Mouse (Mus musculus) olfactory bulb, adult 2 months (tissue): ENCODE measurements around the gene She.

Source experiments
- CTCF ChIP-seq: fragments of 200-500 bp; IDR thresholded peaks from 2 replicates; pipeline ENCODE4 v1.5.1; 2012; ENCODE audit warnings: low read depth, mild to moderate bottlenecking, low read length, moderate library complexity; ENCODE audit not compliant: insufficient read depth
- POLR2A ChIP-seq: fragments of 200-500 bp; IDR thresholded peaks from 2 replicates; pipeline ENCODE4 v1.6.1; 2012; ENCODE audit warnings: mild to moderate bottlenecking, low read depth, low read length, moderate library complexity; ENCODE audit not compliant: insufficient read depth

DNA sequence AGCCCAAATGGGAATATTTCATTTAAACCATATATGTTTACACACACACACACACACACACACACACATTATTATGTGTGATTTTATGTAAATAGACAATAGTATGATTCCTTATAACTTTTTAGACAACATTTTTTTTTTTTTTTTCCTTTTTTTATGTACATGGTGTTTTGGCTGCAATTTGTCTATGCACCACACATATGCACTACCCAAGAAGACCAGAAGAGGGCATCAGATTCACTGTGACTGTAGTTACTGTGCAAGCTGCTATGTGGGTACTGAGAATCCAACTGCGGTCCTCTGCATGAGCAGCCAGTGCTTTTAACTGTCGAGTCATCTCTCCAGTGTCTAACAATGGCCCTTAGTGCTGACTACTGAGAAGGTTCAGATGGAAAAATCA, 24.4 kb upstream of the She start:
- no peak for TF ChIP-seq POLR2A
- no peak for TF ChIP-seq CTCF
